In genomic region chr17:68357687-68358086, GRCm38 (mm10) we compare ENCODE assay signal across 17 mouse cellular contexts.
DNase-seq lines count a peak whose midpoint lies in the region; ATAC-seq lines count a peak whose summit lies in the region.
"Had no signal": no experiment of that assay in that cellular context is flagged by ENCODE, and none has a peak within 500 bp of the region (broad histone marks: within the 10 kb centered on the region; RNA-seq: fewer than 3 reads in every experiment).

No protein-coding gene starts in this region.

- H3K4me2 ChIP-seq in midbrain, embryonic 15.5 days: no peak overlapping the region
- H3K4me2 ChIP-seq: embryonic facial prominence, embryonic 13.5 days; forebrain, embryonic 12.5 days; heart, embryonic 12.5 days had no signal

- ATAC-seq in midbrain, embryonic 15.5 days (replicated peaks): peak; percentile 60; the same call in 1 of the 2 replicates
- ATAC-seq: CD4-positive, CD25-positive, alpha-beta regulatory T cell, adult 4 months had no signal

- H3K27me3 ChIP-seq in midbrain, embryonic 15.5 days (replicated peaks): no peaks in the 10 kb centered on the region
- no peaks in the 10 kb centered on the region for H3K27me3 ChIP-seq in limb, embryonic 10.5 days (ENCODE audit: low read depth, poor library complexity, severe bottlenecking)
- H3K27me3 ChIP-seq: embryonic facial prominence, embryonic 13.5 days; forebrain, embryonic 12.5 days; heart, embryonic 12.5 days had no signal

- DNase-seq in cerebellum, postnatal 10 days: peak; percentile 21 to 25
- no peak for DNase-seq in cerebellum, adult 8-10 months
- DNase-seq in left cerebral cortex, postnatal 4 days: peak; percentile 37
- DNase-seq in left cerebral cortex, postnatal 25 days (ENCODE audit: low spot score in 2 of 2): no peak
- peak; percentile 5 for DNase-seq in brain, adult 2 months (ENCODE audit: low read depth, low spot score)
- no peak for DNase-seq in limb, embryonic 10.5 days (ENCODE audit: low spot score)
- DNase-seq: adrenal gland, adult 8-10 months; B cell, adult 2 months; cerebellum, adult 18-20 months; gastrocnemius, postnatal 14 days had no signal

- H3K4me1 ChIP-seq in midbrain, embryonic 15.5 days: peaks cover 2% of the 10 kb centered on the region; the same call in 1 of the 2 replicates
- H3K4me1 ChIP-seq in limb, embryonic 10.5 days: no peaks in the 10 kb centered on the region
- H3K4me1 ChIP-seq: embryonic facial prominence, embryonic 13.5 days; forebrain, embryonic 12.5 days; heart, embryonic 12.5 days had no signal

- no peak overlapping the region for H3K4me3 ChIP-seq in midbrain, embryonic 15.5 days
- H3K4me3 ChIP-seq in limb, embryonic 10.5 days: no peak overlapping the region
- H3K4me3 ChIP-seq: embryonic facial prominence, embryonic 13.5 days; forebrain, embryonic 12.5 days; heart, embryonic 12.5 days; hindbrain, embryonic 10.5 days had no signal

- intact Hi-C loops in left cerebral cortex, postnatal 4 days (cut with DNase I): no loop called here
- intact Hi-C loops in left cerebral cortex, postnatal 25 days (cut with DNase I): no loop called here

- 14% methylated on average over 1 of the region's 1 CpGs for WGBS in midbrain, embryonic 15.5 days
- WGBS in limb, embryonic 10.5 days: 79% methylated on average over 1 of the region's 1 CpGs

- no peaks in the 10 kb centered on the region for H3K36me3 ChIP-seq in midbrain, embryonic 15.5 days (replicated peaks)
- no peaks in the 10 kb centered on the region for H3K36me3 ChIP-seq in limb, embryonic 10.5 days
- H3K36me3 ChIP-seq: embryonic facial prominence, embryonic 13.5 days; forebrain, embryonic 12.5 days; G1E; heart, embryonic 12.5 days; hindbrain, embryonic 10.5 days had no signal

- no peak overlapping the region for H3K27ac ChIP-seq in midbrain, embryonic 15.5 days
- no peak overlapping the region for H3K27ac ChIP-seq in limb, embryonic 10.5 days
- H3K27ac ChIP-seq: embryonic facial prominence, embryonic 13.5 days; forebrain, embryonic 12.5 days; hindbrain, embryonic 10.5 days had no signal

- H3K9me3 ChIP-seq in midbrain, embryonic 15.5 days: no peaks in the 10 kb centered on the region
- H3K9me3 ChIP-seq in limb, embryonic 10.5 days (replicated peaks): no peaks in the 10 kb centered on the region
- H3K9me3 ChIP-seq: embryonic facial prominence, embryonic 13.5 days; forebrain, embryonic 12.5 days; hindbrain, embryonic 10.5 days had no signal

- no peak overlapping the region for H3K9ac ChIP-seq in midbrain, embryonic 15.5 days
- H3K9ac ChIP-seq: embryonic facial prominence, embryonic 13.5 days; forebrain, embryonic 12.5 days; heart, embryonic 12.5 days had no signal

Comparison
In these comparisons a context has a peak if more than half of its experiments do, and no peak if none do; other contexts are left out.
1. DNase-seq: peak in cerebellum, postnatal 10 days (2 of 2), left cerebral cortex, postnatal 4 days (single experiment) and brain, adult 2 months (single experiment); none in cerebellum, adult 8-10 months (single experiment), left cerebral cortex, postnatal 25 days (0 of 2) and limb, embryonic 10.5 days (single experiment).